Mouse (Mus musculus) retina, postnatal 1 day (tissue): ENCODE data around the gene Gm10570.

Source experiments
- DNase-seq: peaks from one replicate; pipeline ENCODE4 v3.0.0-alpha.2; 2012

The Gm10570 gene

DNA sequence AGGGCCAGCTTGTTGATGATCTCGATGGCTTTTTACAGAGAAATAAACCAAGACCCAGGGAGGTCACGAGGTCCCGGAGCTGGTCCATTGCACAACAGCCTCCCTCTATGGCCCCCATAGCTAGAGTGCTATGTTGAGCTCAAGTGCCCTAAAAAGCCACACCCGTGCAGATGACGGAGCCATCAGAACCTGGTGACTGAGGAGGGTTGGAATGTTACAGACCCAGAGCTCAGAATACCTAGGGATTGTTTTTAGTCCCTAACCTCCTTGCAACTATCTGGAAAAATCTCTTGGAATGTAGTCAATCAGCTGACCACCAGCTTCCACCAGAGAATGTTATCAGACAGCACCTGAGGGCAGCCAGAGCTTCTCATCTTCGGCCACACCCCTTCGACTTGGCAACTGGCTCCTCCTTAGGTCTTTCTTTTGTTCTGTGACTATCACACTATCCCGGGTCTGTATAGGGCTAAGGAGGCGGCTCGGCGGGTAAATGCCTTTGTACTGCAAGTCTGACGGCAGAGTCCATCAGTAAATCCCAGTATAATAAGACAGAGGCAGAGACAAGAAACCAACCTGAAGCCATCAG is 6.1 kb downstream of the Gm10570 start:
- no peak for DNase-seq

DNA sequence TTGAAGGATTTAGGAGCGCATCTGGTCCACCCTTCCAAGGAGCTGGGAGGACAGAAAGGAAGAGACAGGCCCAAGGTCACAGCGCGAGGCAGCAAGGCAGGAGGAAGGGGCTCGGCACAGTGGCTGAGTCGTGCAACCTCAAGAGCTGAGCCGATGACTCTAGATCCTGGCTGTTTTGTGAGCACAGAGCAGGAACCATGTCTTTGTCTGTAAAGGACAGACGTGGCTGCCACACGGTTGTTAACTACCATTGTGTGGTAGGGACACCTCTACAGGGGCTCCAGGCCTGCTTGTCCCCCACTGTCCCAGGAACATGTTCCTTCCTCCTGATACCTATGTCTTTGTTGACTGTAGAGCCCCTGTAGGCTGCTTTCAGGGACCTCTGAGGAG is 8.8 kb downstream of the Gm10570 start:
- no peak for DNase-seq

DNA sequence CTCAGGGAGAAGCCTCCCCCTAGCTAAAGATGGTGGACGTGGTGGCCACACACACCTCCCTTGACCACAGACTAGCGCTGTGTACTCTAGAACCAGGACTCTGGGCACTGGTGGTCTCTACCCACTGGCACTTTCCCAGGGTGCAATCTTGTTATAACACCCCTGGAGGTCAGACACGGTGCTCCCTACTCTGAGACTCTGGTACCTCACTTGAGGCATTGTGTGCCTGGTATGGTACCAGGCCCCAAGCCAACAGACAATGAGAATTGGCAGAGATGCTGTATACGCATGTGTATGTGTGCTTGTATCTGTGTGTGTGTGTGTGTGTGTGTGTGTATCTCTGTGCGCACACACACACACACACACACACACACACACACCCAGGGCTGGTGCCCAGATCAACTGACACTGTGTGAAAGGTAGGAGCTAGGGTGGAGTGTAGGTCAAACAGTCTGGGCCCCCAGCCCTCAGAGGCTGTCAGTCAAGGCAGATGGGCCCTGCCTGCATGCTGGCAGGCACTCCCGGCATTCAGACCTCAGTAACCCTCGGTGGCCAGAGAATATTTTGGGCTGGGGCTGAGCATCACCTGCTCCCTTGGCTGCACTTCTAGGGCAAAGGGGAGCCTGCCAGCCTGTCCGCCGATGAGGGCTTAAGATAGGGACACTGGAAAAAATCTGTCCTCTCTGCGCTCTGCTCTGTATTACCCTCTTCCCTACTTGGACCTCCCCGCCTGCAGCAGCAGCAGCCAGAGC is 9.4 kb downstream of the Gm10570 start:
- DNase-seq: no peak

DNA sequence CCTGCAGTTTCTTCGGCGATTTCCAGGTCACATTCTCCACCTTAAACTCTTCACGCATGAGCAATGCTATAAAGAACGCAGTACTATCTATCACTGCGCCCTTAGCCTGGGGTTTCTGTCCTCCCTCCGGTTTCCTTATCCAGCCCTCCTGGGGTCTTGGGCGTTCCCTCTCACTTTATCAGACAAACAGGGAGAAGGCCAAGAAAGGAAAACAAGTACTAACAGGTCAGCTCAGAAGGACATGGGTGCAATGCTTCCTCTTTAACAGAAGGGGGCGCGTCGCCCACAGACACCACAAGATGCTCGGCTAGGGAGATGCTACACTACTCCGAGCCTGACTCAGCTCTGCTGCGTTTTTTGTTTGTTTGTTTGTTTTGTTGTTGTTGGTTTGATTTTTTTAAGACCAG is 11.3 kb downstream of the Gm10570 start:
- peak; percentile 79 for DNase-seq

DNA sequence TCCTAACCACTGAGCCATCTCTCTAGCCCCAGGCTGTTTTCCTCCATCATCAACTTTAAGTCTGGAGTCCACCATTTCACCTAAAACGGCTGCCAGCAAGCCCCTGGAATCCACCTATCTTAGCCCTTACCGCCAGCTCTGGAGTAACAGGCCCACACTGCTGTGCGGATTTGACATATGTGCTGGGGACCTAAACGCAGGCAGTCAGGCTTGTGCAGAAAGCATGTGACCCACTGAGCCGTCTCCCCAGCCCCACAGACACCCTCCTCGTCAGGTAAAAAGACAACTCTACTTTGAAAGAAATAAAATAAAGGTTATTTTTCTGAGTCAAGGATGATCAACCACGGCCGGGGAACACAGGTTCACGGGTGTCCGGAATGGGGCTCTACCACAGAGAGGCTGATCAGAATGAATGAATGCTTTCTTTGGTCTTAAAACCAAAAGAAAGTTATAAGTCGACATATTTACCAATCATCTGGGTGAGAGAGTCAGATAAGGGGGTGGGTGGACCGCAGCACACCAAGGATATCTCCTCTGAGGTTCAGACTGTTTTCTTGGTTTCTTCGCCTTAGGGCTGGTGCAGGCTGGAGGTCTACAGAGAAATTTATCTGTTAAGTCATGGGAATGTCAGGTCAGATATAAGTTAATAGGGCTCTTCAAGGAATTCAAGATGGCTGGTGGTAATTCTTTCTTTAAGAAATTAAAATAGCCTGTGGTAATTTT is 12.1 kb downstream of the Gm10570 start:
- no peak for DNase-seq

DNA sequence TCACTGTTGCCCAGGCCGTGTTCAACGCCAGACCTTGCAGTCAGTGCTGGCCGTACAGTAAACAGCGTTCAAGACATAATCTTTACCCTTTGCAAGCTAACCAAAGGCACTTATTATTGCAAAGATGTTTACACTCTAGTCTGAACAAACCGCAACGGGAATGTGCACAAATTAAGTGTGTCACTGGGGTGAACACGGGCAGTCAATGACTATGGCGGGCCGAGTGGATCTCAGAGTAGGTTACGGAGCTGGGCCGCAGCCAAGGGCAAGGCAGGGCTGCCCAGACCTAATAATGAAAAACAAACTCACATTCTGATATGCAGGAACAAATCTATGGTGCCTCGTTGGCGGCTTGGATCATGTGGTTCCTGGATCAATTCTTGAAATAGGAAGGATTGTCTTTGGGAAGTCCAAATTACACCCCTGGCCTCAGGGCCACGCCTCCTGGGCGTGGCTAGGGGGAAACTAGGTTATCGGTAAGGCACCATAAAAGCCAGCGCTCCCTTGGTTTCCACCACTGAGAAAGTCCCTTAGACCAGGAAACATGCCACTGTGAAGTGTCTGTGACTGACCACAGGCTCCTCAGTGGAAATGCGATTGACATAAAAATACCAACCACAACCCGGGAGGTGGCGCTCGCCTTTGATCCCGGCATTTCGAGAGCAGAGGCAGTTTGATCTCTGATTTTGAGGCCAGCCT is 13.3 kb downstream of the Gm10570 start:
- DNase-seq: peak; percentile 43

DNA sequence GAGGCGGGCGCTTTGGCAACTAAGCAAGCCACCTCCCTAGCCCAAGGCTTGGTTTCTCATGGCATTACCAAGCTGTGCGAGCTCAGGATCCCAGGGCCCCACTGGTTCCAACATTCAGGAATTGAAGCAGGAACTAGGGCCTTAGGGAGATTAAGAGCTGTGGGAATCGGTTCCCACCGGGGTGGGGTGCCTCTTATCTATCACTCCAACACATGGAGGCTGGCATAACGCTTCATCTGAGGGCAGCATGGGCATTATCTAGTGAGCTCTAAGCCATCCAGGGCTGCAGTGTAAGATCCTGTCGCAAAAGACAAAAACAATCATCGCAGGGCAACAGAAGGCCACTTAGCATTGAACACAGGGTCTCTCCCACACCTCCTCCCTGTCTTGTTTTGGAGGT is 14.0 kb downstream of the Gm10570 start:
- no peak for DNase-seq

DNA sequence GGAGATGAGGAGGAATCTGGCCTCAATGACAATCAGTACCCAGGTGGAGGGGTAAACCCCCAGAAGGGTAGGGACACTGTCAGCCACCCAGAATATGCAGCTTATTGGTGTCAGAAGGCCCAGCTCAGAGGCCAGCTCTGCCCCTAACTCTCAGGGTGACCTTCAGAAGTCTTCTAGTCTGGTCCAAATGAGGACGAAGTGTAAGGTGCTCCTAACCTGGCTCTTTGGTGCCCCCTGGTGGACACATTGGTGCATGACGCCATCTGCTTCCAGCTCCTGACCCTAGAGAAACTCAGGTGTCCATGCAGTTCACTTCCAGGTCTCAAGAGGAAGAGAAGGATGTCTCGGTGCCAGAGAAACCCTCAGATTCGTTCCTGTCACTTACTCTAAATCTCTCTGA is 16.2 kb downstream of the Gm10570 start:
- DNase-seq: peak; percentile 81

DNA sequence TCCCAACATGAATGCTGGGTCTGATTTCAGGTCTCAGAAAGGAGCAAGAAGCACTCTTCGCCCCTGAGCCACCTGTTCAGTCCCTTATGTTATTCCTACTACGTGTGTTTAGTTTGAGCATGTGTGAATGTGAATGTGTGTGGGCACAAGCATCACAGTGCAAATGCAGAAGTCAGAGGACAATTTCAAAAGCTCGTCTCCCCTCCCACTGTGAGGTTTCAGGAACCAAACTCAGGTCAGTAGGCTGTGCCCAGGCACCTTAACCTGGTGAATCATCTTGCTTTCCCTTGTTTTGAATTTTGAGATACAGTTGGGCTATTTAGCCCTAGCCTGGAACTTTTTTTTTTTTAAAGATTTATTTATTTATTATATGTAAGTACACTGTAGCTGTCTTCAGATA is 18.6 kb downstream of the Gm10570 start:
- DNase-seq: no peak

DNA sequence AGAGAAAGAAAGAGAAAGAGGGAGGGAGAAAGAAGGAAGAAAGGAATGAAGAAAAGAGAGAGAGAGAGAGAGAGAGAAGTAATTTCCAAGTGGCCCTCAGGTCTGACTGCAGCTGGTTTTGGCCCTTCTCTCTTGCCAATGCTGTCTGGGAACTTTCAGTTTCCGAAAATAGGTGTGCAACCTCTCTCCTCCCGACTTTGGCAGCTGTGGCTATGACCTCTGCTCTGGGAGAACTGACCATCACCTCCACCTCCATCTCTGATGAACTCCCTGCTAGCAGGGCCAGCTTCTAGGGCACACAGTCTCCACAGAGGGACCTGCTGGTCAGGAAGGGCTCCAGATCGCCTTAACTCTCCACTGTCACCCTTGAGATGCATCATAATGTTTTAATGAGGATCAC is 21.9 kb downstream of the Gm10570 start:
- no peak for DNase-seq

DNA sequence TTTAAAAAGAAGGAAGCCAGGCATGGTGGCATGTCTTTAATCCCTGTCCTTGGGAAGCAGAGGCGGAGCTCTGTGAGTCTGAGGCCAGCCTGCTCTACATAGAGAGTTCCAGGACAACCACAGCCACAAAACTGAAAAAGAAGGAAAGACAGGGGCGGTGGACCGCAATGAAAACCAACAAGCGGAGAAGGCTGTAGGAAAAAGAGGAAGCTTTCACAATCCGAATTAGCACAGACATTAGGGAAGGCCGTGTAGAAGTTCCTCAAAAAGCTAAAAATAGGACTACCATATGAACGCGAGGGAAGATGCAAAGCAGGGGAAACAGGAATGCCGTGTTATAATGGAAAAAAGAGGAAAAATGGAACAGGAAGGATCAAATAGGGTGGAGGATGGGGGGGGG is 24.6 kb downstream of the Gm10570 start:
- DNase-seq: no peak

DNA sequence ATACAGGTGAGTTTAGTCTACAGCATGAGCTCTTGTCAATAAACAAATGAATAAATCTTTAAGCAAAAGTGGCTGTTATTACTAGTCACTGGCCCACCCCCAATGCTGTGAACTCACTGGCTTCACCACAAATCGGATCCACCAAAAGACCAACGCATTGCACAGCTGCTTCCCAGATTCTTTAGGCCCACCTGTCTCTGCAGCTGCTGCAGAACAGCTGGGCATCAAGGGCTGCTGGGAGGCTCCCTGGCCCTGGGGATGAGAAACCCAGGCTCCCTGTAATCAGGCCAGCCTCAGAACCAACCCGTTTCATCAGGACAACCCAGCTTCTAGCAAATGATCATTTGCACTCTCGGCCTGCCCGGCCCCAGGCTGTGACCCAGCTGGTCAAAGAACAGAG is 25.6 kb downstream of the Gm10570 start:
- DNase-seq: no peak

DNA sequence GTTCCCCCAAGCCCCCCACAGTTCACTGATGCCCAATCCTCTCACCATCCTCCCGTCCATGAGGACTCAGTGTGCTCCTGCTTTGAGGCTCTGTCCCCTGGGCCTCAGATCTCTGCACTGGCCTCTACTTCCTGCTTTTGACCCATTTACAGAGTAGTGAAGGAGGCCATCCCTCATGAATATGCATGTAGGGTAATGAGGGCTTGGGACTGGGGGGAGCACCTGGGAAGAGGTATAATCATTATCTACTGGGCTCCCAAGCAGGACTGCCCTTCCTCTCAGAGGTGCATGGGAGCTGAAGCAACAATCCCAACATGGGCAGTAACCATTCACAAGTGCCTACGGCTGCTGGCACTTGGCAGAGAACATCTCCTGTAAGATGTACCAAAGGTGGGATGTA is 29.4 kb downstream of the Gm10570 start, which contains the start of gene Serinc2:
Gene Serinc2, minus strand, starts transcription at position 101 of the 400 bp plus-strand sequence.
- peak; percentile 38 for DNase-seq

DNA sequence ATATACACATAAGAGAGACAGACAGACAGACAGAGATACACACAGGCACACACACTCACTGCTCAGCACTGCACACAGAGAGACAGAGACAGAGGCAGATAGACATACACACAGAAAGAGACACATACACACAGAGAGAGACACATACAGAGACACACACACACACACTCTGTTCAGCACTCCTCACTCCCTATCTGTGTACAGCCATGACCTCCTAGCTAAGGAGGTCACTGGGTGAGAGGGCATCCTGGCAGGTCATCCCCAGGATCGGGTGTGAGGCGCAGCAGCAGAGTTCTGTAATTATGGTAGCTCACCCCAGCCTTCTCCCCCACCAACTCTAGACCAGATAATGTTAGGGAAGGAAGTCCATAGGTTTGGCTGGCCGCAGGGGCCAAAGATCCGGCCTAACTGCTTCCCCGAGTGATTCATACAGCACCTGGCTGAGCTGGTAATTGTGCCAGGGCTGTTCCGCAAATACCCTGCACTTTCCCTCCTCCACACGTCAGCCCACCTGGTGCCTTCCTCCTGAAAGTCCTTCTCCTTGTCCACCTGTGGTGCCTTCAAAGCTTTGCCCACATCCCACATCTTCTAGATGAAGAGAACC is 31.8 kb downstream of the Gm10570 start:
- DNase-seq: no peak

DNA sequence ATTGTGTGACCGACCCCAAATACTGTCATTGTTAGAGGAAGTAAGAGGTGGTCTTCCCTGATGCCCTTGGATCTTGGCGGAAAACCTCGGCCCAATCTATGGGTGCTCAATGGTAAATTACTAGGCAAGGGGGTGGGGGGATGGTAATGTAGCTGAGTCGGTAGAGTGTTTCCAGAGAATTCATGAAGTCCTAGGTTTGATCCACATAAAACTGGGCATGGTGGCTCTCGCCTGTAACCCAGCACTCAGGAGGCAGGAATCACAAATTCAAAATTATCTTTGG is 32.7 kb downstream of the Gm10570 start:
- DNase-seq: no peak

DNA sequence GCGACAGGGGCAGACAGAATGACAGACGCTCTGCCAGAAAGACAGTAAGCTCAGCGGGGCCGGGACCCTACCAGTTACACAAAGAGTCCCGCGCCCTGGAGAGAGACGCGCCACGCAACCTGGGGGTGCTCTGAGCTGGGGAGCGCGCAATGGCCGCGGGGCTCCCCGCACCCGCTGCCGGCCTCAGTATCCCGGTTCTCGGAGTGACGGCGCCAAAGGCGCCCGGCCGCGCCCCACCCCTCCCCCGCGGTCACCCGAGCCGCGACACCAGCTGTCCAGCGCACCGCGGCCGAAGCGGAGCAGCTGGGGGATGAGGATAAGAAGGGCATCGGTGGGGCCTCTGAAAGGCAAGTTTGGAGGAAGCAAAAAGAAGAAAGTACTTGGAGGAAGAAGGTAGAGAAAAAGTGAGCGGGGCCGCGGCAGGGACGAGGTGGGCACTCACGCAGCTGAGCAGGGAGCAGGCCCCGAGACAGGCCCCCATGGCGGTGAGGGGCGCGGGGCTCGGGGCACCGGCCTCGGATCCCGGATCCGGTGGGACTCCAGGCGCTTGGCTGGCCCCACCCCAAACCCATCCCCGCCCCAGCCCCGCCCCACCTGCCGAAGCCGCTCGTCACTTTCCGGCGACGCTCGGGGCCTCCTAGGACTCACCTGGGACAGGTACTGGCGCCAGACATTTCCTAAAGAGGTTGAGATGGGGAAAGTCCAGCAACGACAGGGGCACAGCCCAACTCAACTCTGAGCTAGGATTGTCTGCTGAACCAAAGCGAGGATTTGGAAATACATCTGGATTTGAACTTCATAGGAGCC is 33.3 kb downstream of the Gm10570 start:
- peak; percentile 70 for DNase-seq

DNA sequence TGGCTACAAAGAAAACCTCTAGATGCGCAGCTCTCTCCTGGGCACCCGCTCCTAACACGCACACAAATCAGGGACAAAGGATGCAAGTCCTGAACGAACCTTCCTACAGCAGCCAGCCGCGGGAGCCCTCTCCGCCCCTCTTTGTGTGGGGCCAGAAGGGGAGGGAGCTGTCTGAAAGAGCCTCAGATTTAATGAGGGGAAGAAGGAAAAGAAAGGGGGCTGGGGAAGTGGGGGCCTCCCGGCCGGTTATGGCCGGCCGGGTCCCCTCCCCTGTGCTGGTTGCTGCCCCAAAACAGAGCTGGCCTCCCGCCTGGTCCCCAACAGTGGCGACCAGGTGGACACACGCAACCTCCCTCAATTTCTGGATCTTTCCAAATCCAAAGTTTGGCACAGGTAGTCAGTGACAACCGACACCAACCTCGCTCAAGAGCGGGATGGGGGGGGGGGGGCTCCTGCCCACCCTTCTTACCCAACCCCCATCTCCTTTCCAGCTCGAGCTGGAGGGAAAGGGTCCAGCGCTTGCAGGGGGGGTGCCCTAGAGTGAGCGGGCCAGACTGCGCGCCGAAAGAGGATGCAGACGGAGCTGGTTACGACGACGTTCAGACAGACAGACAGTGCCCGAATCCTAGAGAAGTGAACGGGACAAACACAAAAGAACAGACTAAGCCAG is 34.0 kb downstream of the Gm10570 start:
- DNase-seq: peak; percentile 80

DNA sequence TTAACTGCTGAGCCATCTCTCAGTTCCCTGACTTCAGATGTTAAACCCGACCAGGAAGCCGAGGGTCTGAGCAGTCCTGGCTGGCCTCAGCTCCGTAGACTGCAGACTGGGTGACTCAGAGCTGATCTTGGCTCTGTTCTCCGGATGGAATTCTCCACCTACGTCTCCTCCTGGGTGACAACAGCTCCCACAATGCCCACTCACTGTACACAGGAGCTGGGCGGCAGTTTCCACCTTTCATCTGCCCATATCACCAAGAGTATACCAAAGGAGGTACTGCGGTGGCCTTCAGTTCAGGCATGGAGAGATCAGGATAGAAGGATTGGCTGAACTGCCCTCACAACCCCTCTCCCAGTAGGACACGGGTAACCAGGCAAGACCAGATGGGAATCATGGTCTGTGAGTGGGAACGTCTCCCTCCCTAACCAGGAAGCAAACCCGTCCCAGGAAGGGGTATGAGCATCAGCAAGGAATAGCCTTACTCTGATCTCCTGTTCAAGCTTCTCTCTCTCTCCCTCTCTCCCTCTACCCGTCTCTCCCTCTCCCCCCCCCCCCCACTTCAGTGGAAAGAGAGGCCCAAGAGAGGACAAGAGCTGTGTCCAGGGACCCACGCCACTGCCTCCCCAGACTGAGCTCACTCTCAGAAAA is 34.7 kb downstream of the Gm10570 start:
- DNase-seq: no peak

DNA sequence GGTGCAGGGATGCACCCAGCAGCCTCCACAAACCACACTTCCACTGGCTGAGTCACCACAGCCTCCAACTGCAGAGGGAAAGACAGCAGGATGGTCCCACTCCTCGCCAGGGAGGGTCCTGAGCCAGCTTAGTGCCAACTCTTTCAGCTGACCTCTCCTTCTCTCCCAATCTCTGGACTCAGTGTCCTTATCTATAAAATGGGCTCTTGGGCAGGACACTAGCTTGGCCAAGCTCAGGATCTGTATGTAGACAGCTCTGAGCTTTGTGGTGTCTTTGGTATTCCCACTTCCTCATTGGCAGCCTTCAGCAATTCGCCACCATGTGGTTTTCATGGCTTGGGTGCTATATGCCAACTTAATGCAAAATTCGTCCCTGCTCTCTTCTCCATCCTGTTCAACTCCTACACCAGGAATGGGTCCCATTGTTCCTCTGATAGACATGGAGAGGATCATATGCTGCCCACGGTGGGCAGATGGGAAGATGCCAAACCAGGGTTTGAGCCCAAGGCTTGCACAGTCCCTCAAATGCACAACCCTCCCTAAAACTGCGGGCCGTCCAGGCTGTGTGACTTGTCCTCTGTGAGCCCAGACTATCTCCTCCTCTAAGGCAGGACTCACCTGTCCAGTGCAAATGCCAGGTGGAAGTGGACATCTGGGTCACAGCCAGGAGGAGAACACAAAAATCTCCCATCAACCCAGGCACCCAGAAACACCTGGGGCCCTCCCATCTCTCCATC is 37.7 kb downstream of the Gm10570 start:
- no peak for DNase-seq

DNA sequence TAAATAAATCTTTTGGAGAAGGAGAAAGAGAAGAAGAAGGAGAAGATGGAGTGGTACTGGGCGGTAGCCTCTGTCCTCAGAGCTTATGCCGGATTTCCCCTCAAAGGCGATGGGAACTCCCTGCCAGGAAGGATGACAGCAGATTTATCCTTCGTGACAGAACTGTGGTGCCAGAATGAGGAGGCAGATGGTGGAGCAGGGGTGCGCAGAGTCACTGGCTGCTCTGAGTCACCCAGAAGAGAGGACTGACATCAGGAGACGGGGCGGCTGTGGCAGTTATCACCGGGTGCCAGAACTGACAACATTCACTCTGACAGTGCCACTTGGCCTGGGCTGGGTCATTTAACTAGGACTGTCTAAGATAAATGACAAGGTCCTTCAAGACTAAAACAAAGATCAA is 38.4 kb downstream of the Gm10570 start:
- no peak for DNase-seq

DNA sequence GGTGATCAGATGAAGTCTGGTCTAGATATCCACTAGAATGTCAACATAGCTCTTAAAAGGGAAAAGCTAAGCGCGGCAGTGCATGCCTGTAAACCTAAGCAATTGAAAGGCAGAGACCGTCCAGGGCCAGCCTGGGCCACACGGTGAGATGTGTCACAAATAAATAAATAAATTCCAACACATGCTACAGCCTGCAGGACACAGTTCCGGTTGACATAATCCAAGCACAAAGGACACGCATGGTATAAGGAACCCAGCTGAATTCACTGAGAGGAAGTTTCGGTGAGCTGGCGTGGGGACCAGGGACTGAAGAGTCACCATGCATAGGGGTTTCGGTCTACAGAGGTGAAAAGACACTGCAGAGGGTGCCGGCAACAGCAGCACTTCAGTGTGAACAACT is 39.7 kb downstream of the Gm10570 start:
- no peak for DNase-seq
